Mouse (Mus musculus): ENCODE measurements around the gene Slc17a5.

DNA sequence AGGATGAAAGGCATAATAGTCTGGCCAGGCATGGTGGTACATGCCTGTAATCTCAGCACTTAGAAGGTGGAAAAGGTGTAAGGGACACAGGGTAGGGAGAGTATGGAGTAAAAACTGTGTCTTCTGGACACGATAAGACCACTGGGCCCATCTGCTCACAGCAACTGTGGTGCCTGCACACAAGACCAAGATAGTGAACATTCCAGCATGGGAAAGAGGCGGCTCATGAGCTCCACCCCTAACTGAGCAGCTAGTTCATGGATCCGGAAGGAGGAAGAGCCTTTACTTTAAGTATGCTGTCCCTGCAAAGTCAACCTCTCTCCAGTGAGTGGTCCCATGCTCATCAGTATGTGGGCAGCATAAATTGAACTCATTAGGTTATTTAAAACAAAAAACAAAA, 83.2 kb downstream of the Slc17a5 start:
- no peak for TF ChIP-seq GATA1 (IDR thresholded peaks at IDR 0.05; ENCODE audit: borderline replicate concordance, low read length)
- TF ChIP-seq CTCF (IDR thresholded peaks at IDR 0.05; ENCODE audit: low read depth, low read length) = no peak
